Mouse (Mus musculus) liver, postnatal 0 days (tissue): ENCODE measurements around the gene Spef2. TPM values are rescaled to one million over a fixed set of nuclear protein-coding genes. Genes with fewer than 3 reads are reported as not detected.
A peak's percentile ranks its signal among the peaks of the same experiment; 100 is the strongest.
"Not testable (repeated sequence)": the region's sequence is repeated elsewhere in the genome, so short reads cannot be mapped to it uniquely, and the experiment has no call there.

ENCODE experiments used
- ATAC-seq: fragments of 200-750 bp; cut with Nextera tagmentation; 2 replicates; pipeline ENCODE4 v1.8.0; 2017; ENCODE audit warnings: mild to moderate bottlenecking, moderate library complexity
- DNase-seq: peaks from one replicate; pipeline ENCODE4 v3.0.0-alpha.2; 2016
- H3K27ac ChIP-seq: fragments of 300-500 bp; sonication (generic); 2 replicates; pipeline ENCODE4 v1.5.1; 2014; ENCODE audit warnings: antibody characterized with exemption, moderate library complexity, mild to moderate bottlenecking, low read depth
- H3K27me3 ChIP-seq: fragments of 300-500 bp; sonication (generic); 2 replicates; pipeline ENCODE4 v1.6.1; 2014; ENCODE audit warnings: low read length, control low read depth, mixed read lengths; ENCODE audit not compliant: insufficient read depth
- H3K36me3 ChIP-seq: fragments of 300-500 bp; sonication (generic); replicated peaks from 2 replicates; pipeline ENCODE4 v1.6.1; 2014; ENCODE audit warnings: mild to moderate bottlenecking, control low read depth, low read length, moderate library complexity, mixed read lengths; ENCODE audit not compliant: insufficient read depth
- H3K4me1 ChIP-seq: fragments of 300-500 bp; sonication (generic); 2 replicates; pipeline ENCODE4 v1.6.1; 2014; ENCODE audit warnings: antibody characterized with exemption, mild to moderate bottlenecking, control low read depth; ENCODE audit not compliant: insufficient read depth
- H3K4me2 ChIP-seq: fragments of 300-500 bp; sonication (generic); 2 replicates; pipeline ENCODE4 v1.6.1; 2014; ENCODE audit warnings: low read depth, mild to moderate bottlenecking, low read length, moderate library complexity, mixed read lengths
- H3K4me3 ChIP-seq: fragments of 300-500 bp; sonication (generic); 2 replicates; pipeline ENCODE4 v1.5.1; 2014; ENCODE audit warnings: low read depth, low read length
- H3K9ac ChIP-seq: fragments of 300-500 bp; sonication (generic); replicated peaks from 2 replicates; pipeline ENCODE4 v1.6.1; 2014; ENCODE audit warnings: mild to moderate bottlenecking, moderate library complexity
- H3K9me3 ChIP-seq: fragments of 300-500 bp; sonication (generic); 2 replicates; pipeline ENCODE4 v1.6.1; 2016; ENCODE audit warnings: mild to moderate bottlenecking, control low read depth, low read length, mixed read lengths
- CTCF ChIP-seq: sonication (generic); IDR thresholded peaks from 2 replicates; pipeline ENCODE4 v1.5.1; 2016; ENCODE audit warnings: antibody characterized with exemption, low read depth
- EP300 ChIP-seq: IDR thresholded peaks from 2 replicates; pipeline ENCODE4 v1.6.1; 2016; ENCODE audit warnings: antibody characterized with exemption, low read depth, mild to moderate bottlenecking
- WGBS: fragments of 180-500 bp; shearing (Covaris S2); extraction: QIAGEN DNeasy Blood & Tissue Kit; methylation state at CpG from one replicate; pipeline ENCODE4 v1.1.7; 2014; ENCODE audit not compliant: insufficient replicate concordance; 5-methylcytosine and 5-hydroxymethylcytosine counted together
- polyA plus RNA-seq: library from polyadenylated mRNA; unstranded; fragments of >200 nt; fragmentation: Nextera tagmentation; extraction: Ambion mirVana; gene quantifications from 2 replicates; pipeline ENCODE4 v1.2.1, GENCODE M21; 2015

Spef2 gene
- polyA plus RNA-seq, 1 experiment from 2014 or later: 0.12 TPM

GRCm38 (mm10) chr15:9565396-9565795 lies 183.3 kb downstream of the Spef2 start:
- Histone ChIP-seq H3K36me3 (no peaks in the 10 kb centered on the region), H3K27ac (no peak overlapping the region), H3K4me3 (no peak overlapping the region), H3K4me1 (no peaks in the 10 kb centered on the region), H3K4me2 (no peak overlapping the region), H3K27me3 (no peaks in the 10 kb centered on the region), H3K9ac (no peak overlapping the region), H3K9me3 (no peaks in the 10 kb centered on the region)
- ATAC-seq (no peak), DNase-seq (no peak)
- TF ChIP-seq EP300 (no peak), CTCF (no peak)
- 62% methylated on average over 6 of the region's 6 CpGs for WGBS

DNA sequence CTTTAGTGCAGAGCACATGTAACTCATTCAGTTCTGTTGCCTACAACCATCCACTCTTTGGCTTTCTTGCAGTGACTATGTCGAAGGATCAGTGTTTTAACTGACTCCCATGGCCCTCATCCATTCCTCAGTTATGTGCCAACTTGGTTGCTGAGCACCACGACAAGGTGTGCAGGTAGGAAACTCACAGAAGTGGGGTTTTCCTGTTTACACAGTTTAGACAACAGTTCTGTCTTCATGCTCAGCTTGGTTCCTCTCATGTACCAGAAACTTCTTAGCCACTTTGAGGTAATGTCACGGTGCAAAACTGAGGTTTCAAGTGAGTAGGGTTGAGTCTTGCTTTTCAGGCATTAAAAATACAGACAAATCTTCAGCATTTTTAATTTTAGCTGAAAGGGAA lies 184.5 kb downstream of the Spef2 start:
- no peak for TF ChIP-seq CTCF
- no peak for TF ChIP-seq EP300
- ATAC-seq: no peak
- no peak for DNase-seq
- Histone ChIP-seq H3K27me3 (no peaks in the 10 kb centered on the region), H3K4me1 (no peaks in the 10 kb centered on the region), H3K4me3 (no peak overlapping the region), H3K9ac (no peak overlapping the region), H3K27ac (no peak overlapping the region), H3K4me2 (no peak overlapping the region), H3K36me3 (no peaks in the 10 kb centered on the region), H3K9me3 (no peaks in the 10 kb centered on the region)
- 56% methylated on average over 3 of the region's 3 CpGs for WGBS

DNA sequence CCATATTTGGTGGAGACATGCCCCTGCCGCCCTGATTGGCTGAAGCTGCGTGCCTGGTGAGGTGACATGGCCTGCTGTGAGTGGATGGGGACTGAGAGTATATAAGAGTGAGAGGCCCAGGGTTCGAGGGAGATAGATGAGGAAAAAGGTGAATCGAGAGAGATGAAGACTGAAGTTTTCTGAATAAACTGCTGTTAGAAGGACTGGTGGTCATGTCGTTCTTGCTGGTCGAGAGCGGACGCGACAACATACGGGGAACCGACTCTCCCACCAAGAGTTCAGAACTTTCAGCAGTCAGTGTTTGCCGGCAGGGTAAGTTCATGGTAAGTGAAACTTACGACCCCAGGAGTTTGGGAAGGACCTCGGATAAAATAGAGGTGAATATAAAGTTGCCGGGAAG lies 191.4 kb downstream of the Spef2 start:
- H3K4me1 ChIP-seq, H3K4me2 ChIP-seq, ATAC-seq, H3K27ac ChIP-seq, H3K27me3 ChIP-seq, H3K9ac ChIP-seq, H3K36me3 ChIP-seq, H3K9me3 ChIP-seq, DNase-seq, H3K4me3 ChIP-seq: not testable (repeated sequence)
- WGBS: 85% methylated on average over 13 of the region's 15 CpGs

DNA sequence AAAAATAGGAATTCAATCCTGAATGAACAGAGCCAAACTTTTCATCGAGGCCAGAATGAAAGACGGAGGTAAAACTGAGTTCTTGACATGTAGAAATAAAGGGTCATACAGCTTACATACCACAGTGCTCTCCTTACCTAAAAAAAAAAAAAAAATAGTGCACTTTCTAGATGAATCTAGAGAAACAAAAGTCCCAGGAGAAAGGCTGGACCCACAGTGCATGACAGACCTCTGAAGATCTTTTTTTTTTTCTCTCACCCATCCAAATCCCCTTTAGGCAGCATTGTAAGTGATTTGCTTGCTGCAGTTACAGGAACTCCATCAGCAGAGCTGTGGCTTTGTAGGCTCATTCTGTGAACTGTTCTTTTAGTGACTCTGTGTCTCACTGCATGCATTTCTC lies 199.7 kb downstream of the Spef2 start:
- Histone ChIP-seq H3K27ac (no peak overlapping the region), H3K27me3 (no peaks in the 10 kb centered on the region), H3K4me1 (no peaks in the 10 kb centered on the region), H3K4me3 (no peak overlapping the region), H3K9me3 (no peaks in the 10 kb centered on the region), H3K9ac (no peak overlapping the region), H3K36me3 (no peaks in the 10 kb centered on the region), H3K4me2 (no peak overlapping the region)
- ATAC-seq: no peak
- 76% methylated on average over 2 of the region's 2 CpGs for WGBS
- DNase-seq: no peak
- TF ChIP-seq EP300 (no peak), CTCF (no peak)

DNA sequence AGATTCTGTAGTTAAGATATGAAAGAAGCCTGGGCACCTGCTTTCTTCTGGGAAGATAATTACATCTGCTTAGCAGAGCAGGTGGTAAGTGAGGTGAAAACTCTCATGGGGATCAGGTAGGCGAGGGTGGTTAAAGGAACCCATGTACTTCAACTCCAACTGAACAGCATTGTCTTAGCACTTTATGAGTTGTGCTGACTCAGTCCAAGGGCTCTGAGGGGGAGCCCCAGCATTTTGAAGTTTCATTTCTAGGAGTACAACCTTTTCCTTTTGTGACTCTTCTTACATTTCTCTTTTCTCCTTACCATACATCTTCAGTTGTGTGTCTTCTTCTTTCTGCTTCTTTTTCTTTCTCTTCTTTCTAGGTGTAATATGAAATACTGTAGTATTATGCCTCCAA lies 213.5 kb downstream of the Spef2 start:
- WGBS: 70% methylated on average over 1 of the region's 1 CpGs
- Histone ChIP-seq H3K27me3 (no peaks in the 10 kb centered on the region), H3K9me3 (no peaks in the 10 kb centered on the region), H3K4me1 (no peaks in the 10 kb centered on the region), H3K4me3 (no peak overlapping the region), H3K9ac (no peak overlapping the region), H3K27ac (no peak overlapping the region), H3K4me2 (no peak overlapping the region), H3K36me3 (no peaks in the 10 kb centered on the region)
- no peak for ATAC-seq
- no peak for DNase-seq
- no peak for TF ChIP-seq EP300
- no peak for TF ChIP-seq CTCF

DNA sequence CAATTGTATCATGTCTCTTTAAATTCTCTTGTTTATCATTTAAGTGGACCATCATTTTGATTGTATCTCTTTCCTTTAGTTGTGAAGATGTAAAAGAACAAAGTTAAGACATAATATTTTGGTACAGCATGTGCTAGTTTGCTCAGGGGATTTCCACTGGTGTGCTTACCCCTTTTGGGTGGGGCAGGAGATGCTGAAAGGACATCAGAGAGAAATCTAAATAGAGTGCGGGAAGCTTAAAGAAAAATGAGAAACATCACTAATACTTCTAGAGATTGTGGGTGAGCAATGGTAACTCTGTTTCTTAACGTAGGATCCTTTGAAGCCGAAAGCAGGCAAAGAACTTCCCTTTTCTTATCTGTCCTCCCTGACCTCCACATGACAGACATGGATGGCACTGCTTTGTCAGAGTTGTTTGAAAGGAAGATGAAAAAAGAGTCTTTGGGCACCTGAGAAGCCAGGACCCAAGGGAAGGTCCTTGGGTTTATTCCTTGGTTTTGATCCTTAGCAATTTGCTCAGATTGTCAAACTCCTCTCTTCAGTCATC lies 215.2 kb downstream of the Spef2 start:
- Histone ChIP-seq H3K9ac (no peak overlapping the region), H3K4me1 (no peaks in the 10 kb centered on the region), H3K9me3 (no peaks in the 10 kb centered on the region), H3K36me3 (no peaks in the 10 kb centered on the region), H3K4me3 (no peak overlapping the region), H3K4me2 (no peak overlapping the region), H3K27me3 (no peaks in the 10 kb centered on the region), H3K27ac (no peak overlapping the region)
- TF ChIP-seq EP300 (no peak), CTCF (no peak)
- DNase-seq: no peak
- no peak for ATAC-seq
- 35% methylated on average over 3 of the region's 3 CpGs for WGBS

DNA sequence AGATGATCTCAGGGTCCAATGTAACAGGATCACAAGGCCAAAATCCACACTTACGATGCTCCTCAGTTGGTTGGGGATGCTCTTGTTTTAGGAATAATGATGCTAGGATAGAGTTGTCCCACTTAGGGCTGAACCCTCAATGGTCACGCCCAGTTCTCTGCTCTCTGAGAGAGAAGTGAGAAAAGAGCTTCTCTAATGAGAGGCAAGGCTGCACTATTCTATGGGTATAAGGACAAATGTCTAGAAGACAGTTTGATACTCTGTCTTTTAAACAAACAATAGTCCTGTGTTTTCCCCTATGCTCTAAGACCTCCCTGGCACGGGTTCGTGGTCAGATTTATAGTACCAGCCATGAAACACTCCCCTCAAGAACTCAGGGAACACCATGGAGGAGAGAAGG lies 218.6 kb downstream of the Spef2 start, which contains the start of gene Il7r:
Gene Il7r (minus strand): TSS at position 101 of the 400 bp plus-strand sequence.
- no peak for TF ChIP-seq CTCF
- no peak for TF ChIP-seq EP300

More for the DNA sequence above, 218.6 kb downstream of the Spef2 start, which contains the start of gene Il7r:
- H3K4me3 ChIP-seq: peak within 1 kb of the TSS; percentile 26
- H3K27ac ChIP-seq: no peak within 1 kb of the TSS
- no peaks in the 10 kb centered on the region for H3K36me3 ChIP-seq
- no peak for DNase-seq
- no peak within 1 kb of the TSS for H3K4me2 ChIP-seq
- no peaks in the 10 kb centered on the region for H3K9me3 ChIP-seq
- no peaks in the 10 kb centered on the region for H3K4me1 ChIP-seq
- WGBS: 66% methylated on average over 4 of the region's 4 CpGs
- no peak for ATAC-seq
- H3K9ac ChIP-seq: no peak within 1 kb of the TSS
- H3K27me3 ChIP-seq: no peaks in the 10 kb centered on the region
